ENCODE assay signal across 19 mouse cellular contexts in genomic region chr4:148079944-148080596, GRCm38 (mm10).
"Had no signal": no experiment of that assay in that cellular context is flagged by ENCODE, and none has a peak within 500 bp of the region (broad histone marks: within the 10 kb centered on the region; RNA-seq: fewer than 3 reads in every experiment).

No protein-coding gene starts in this region.

- H3K4me2 ChIP-seq: limb, embryonic 12.5 days; limb, embryonic 15.5 days; liver, embryonic 11.5 days; lung, embryonic 15.5 days; midbrain, embryonic 13.5 days; neural tube, embryonic 13.5 days had no signal

- H3K27ac ChIP-seq: limb, embryonic 12.5 days; limb, embryonic 15.5 days; liver, embryonic 14.5 days; lung, embryonic 15.5 days; midbrain, embryonic 10.5 days; midbrain, embryonic 13.5 days; neural tube, embryonic 13.5 days had no signal

- H3K36me3 ChIP-seq: lung, embryonic 15.5 days; midbrain, embryonic 13.5 days; neural tube, embryonic 13.5 days had no signal

- ATAC-seq: intestine, embryonic 16.5 days; midbrain, embryonic 13.5 days; midbrain, embryonic 16.5 days had no signal

- H3K9ac ChIP-seq: limb, embryonic 12.5 days; limb, embryonic 15.5 days; liver, embryonic 14.5 days; lung, embryonic 15.5 days; midbrain, embryonic 13.5 days; neural tube, embryonic 13.5 days had no signal

- H3K27me3 ChIP-seq: limb, embryonic 12.5 days; limb, embryonic 15.5 days; lung, embryonic 15.5 days; midbrain, embryonic 13.5 days; neural tube, embryonic 13.5 days had no signal

- H3K4me3 ChIP-seq: limb, embryonic 12.5 days; limb, embryonic 15.5 days; lung, embryonic 15.5 days; megakaryocyte, embryonic 14.5 days; midbrain, embryonic 10.5 days; midbrain, embryonic 13.5 days; myocyte; neural tube, embryonic 13.5 days had no signal

- DNase-seq: lung, adult 18-20 months; lung, postnatal 10 days; lung, postnatal 36 days; retina, postnatal 1 day; right cerebral cortex, postnatal 25 days; thymus, adult 18-20 months; thymus, postnatal 36 days had no signal

- H3K9me3 ChIP-seq: limb, embryonic 12.5 days; limb, embryonic 15.5 days; lung, embryonic 15.5 days; megakaryocyte, embryonic 14.5 days; midbrain, embryonic 10.5 days; midbrain, embryonic 13.5 days; neural tube, embryonic 13.5 days had no signal
